Mouse (Mus musculus) megakaryocyte, embryonic 14.5 days (primary cell): ENCODE results near the gene Pfdn6.

Experiments
- FLI1 ChIP-seq: IDR thresholded peaks from 2 replicates; pipeline ENCODE4 v1.6.1; 2012; ENCODE audit warnings: low read length, inconsistent platforms, mixed read lengths
- GATA1 ChIP-seq: IDR thresholded peaks from 3 replicates; pipeline ENCODE4 v1.6.1; 2012; ENCODE audit warnings: mixed read lengths, low read length, inconsistent platforms, borderline replicate concordance

DNA sequence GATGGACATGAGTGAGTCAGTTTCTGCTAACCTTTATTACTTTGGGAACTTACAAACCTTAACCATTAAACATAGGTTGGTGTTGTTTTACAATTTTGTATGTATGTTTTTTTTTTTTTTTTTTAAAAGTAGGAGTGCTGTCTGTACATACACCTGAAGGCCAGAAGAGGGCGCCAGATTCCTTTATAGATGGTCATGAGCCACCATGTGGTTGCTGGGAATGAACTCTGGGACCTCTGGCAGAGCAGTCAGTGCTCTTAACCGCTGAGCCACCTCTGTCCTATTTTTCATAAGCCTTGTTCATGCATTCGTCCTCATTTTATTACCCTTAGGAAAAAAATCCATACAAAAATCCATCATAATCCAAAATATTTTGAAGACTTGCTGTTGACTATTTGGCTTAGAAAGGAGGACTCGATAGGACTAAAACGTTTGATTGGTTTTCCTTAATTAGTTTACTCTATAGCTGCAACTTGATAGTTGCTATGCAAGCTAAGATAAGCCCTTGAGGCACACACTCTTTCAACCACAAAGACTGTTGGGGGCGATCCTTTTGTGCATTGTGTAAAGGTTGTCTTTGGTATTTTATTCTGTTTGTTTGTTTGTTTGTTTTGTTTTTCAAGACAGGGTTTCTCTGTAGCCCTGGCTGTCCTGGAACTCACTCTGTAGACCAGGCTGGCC is 42.9 kb downstream of the Pfdn6 start:
- TF ChIP-seq GATA1 (no peak), FLI1 (no peak)
